Mouse (Mus musculus) olfactory bulb, adult 2 months (tissue): ENCODE results near the gene Tsga10. TPM values are rescaled to one million over a fixed set of nuclear protein-coding genes. Genes with fewer than 3 reads are reported as not detected.
A peak's percentile ranks its signal among the peaks of the same experiment; 100 is the strongest.

Source experiments
- H3K27ac ChIP-seq: fragments of 200-500 bp; 2 replicates; pipeline ENCODE4 v1.5.1; 2012; ENCODE audit warnings: low read depth, low read length; ENCODE audit not compliant: insufficient read depth
- H3K4me1 ChIP-seq: fragments of 200-500 bp; 2 replicates; pipeline ENCODE4 v1.6.1; 2012; ENCODE audit warnings: low read length; ENCODE audit not compliant: control insufficient read depth, insufficient read depth
- H3K4me3 ChIP-seq: fragments of 200-500 bp; 2 replicates; pipeline ENCODE4 v1.5.1; 2012; ENCODE audit warnings: mild to moderate bottlenecking, low read depth, low read length, moderate library complexity; ENCODE audit not compliant: insufficient read depth
- CTCF ChIP-seq: fragments of 200-500 bp; IDR thresholded peaks from 2 replicates; pipeline ENCODE4 v1.5.1; 2012; ENCODE audit warnings: low read depth, mild to moderate bottlenecking, low read length, moderate library complexity; ENCODE audit not compliant: insufficient read depth
- POLR2A ChIP-seq: fragments of 200-500 bp; IDR thresholded peaks from 2 replicates; pipeline ENCODE4 v1.6.1; 2012; ENCODE audit warnings: mild to moderate bottlenecking, low read depth, low read length, moderate library complexity; ENCODE audit not compliant: insufficient read depth
- WGBS: fragments of 180-500 bp; shearing (Covaris S2); methylation state at CpG from one replicate; pipeline ENCODE4 v1.1.7; 2018; 5-methylcytosine and 5-hydroxymethylcytosine counted together
- polyA plus RNA-seq: library from polyadenylated mRNA; stranded (reverse); fragments of >200 nt; gene quantifications from 2 replicates; pipeline ENCODE4 v1.2.4, GENCODE M21; 2012; ENCODE audit warnings: low replicate concordance; ENCODE audit not compliant: missing spikeins, insufficient read depth, insufficient read length

Tsga10 gene
- polyA plus RNA-seq, 1 experiment: not detected

DNA sequence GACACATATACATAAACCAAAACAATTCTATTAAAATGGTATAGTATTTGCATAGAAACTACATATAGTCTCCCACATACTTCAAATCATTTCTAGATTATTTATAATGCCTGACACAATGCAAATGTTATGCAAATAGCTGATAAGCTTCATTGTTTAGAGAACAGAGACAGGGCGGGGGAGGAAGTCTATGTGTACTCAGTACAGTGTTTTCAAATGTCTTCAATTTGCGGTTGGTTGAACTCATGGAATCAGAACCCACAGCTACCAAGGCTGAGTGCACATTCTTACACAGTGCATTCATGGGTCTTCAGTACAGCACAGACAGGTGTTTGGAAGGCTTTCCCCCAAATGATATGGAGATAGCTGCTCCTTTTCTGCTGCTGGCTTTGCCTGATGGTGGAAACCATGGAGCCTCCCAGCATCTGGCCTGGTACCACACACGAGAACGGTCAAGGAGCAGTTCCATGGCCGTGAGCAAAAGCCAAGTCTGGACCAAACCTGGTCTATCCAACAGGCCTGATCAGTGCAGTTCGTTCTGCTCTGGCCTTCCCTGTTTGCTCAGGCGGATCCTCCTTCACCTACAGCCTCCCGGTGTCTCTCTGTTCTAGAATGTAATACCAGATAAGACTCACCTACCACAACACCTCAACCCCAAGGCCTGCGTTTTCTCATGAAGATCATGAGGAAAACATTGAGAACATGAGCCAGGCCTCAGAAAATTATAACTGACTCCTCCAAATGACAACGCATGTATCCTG is 154.5 kb downstream of the Tsga10 start:
- Histone ChIP-seq H3K4me3 (no peak overlapping the region), H3K4me1 (peaks cover 49% of the 10 kb centered on the region), H3K27ac (peak overlapping the region; percentile 31; the same call in 1 of the 2 replicates)
- WGBS: 83% methylated on average over 10 of the region's 10 CpGs
- TF ChIP-seq CTCF (no peak), POLR2A (no peak)

DNA sequence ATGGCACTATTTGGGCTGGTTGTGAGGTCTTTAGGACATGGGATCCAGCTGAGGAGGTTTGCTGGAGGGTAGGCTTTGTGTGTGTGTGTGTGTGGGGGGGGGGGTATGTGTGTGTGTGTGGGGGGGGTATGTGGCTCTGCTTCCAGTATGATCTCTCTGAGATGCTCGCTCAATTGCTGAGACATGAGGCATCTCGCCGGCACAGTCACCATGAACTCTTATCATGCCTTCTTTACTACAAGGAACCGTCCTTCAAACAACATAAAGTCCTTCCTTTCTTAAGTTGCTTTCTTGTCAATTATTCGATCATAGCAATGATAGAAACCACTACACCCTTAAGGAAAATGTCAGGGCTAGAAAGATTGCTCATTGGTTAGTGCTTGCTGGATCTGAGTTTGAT is 155.1 kb downstream of the Tsga10 start:
- Histone ChIP-seq H3K4me1 (peaks cover 51% of the 10 kb centered on the region), H3K27ac (peak overlapping the region; percentile 79), H3K4me3 (no peak overlapping the region)
- TF ChIP-seq POLR2A: no peak
- no peak for TF ChIP-seq CTCF
- WGBS: 83% methylated on average over 5 of the region's 5 CpGs

DNA sequence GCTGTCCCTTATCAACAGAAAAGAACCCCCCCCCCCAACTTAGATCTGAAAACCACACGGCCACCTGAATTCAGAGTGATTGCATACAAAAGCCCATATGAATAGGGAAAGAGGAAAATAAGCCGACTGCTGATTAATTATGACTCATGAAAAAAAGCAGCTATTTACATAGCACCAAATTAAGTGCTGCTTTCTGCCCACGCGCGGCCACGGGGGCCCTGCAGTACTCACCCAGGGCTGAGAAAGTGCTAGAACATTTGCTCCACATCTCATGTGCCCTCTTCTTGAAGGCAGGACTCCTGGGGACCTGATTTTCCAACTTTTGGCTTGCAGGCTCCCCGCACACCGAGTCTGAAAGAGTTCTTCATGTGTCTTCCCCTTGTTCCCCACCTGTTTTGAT is 156.5 kb downstream of the Tsga10 start:
- Histone ChIP-seq H3K4me1 (peaks cover 43% of the 10 kb centered on the region), H3K4me3 (no peak overlapping the region), H3K27ac (peak overlapping the region; percentile 91)
- WGBS: 24% methylated on average over 8 of the region's 8 CpGs
- TF ChIP-seq CTCF: no peak

DNA sequence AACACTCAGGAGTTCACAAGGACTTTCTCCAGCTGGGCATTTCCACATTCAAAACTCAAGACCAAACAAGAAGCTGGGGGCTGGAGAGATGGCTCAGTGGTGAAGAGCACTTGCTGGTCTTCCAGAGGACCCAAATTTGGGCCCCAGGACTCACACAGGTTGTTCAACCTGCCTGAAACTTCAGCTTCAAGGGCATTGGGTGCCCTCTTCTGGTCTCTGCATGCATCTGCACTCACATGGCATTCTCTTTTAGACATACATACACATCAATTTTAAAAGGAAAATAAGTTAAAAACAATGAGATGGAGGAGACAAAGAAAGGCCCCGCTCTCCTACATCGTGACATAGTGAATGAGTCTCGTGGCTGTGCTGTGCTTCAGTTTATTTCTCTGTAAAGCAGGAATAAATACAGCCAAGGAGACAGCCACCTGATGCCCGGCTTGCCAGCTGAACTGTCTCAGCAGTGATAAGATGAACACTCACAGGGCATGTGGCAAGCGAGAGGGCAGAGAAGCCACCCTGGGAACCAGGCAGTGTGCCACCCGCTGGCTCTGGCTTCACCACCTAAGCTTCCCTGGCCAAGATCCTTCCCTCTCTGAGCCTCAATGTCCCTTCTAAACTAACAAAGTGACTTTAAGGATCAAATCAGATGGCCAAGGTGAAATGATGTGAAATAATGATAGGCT is 157.8 kb downstream of the Tsga10 start:
- peaks cover 36% of the 10 kb centered on the region for H3K4me1 ChIP-seq
- H3K27ac ChIP-seq: peak overlapping the region; percentile 58
- H3K4me3 ChIP-seq: no peak overlapping the region
- TF ChIP-seq CTCF: no peak
- TF ChIP-seq POLR2A: no peak
- WGBS: 66% methylated on average over 6 of the region's 6 CpGs

Other genes starting within 250 kb of the Tsga10 start
- gene 2010300C02Rik, start 146.3 kb downstream of the Tsga10 start, polyA plus RNA-seq: not detected in 2 replicates
- not detected in 2 replicates for gene Lipt1, start 5.3 kb upstream of the Tsga10 start, polyA plus RNA-seq
- not detected in 2 replicates for gene Mitd1, start 24.0 kb upstream of the Tsga10 start, polyA plus RNA-seq
- not detected in 2 replicates for gene Mrpl30, start 24.0 kb upstream of the Tsga10 start, polyA plus RNA-seq
- not detected in 2 replicates for gene Lyg2, start 50.1 kb upstream of the Tsga10 start, polyA plus RNA-seq
- gene Lyg1, start 91.3 kb upstream of the Tsga10 start, polyA plus RNA-seq: not detected in 2 replicates
- gene Txndc9, start 131.5 kb upstream of the Tsga10 start, polyA plus RNA-seq: not detected in 2 replicates
- 38.8 TPM in 1 of 2 replicates, not detected in the other for gene Eif5b, start 131.6 kb upstream of the Tsga10 start, polyA plus RNA-seq